Mouse (Mus musculus): ENCODE measurements at regions not wholly inside any gene's neighbourhood (a gene's known extent, or its start where the extent isn't known, plus 50 kb on each side); places are given as distances from the start of the nearest gene placed in this dataset.

GRCm38 (mm10) chr5:118447366-118447765 lies 113.1 kb upstream of the Med13l start:
- TF ChIP-seq POLR2A (IDR thresholded peaks at IDR 0.05; ENCODE audit: borderline replicate concordance, control insufficient read depth, low read depth, low read length) (no peak), CTCF (IDR thresholded peaks at IDR 0.05; ENCODE audit: control insufficient read depth, insufficient read depth, low read length) (no peak)

All from bone marrow, adult 2 months (tissue).